ENCODE assay signal across 28 mouse cellular contexts in genomic region chrX:164200547-164200946, GRCm38 (mm10). TPM values are rescaled to one million over a fixed set of nuclear protein-coding genes. Genes with fewer than 3 reads are reported as not detected.
DNase-seq lines count a peak whose midpoint lies in the region; ATAC-seq and TF ChIP-seq lines count a peak whose summit lies in the region.
"Had no signal": no experiment of that assay in that cellular context is flagged by ENCODE, and none has a peak within 500 bp of the region (broad histone marks: within the 10 kb centered on the region; RNA-seq: fewer than 3 reads in every experiment).

No protein-coding gene starts in this region.

- no peak for ATAC-seq in lung, postnatal 0 days
- peak; percentile 97 for ATAC-seq in granulocyte monocyte progenitor cell, adult 5-6 weeks (replicated peaks; ENCODE audit: poor library complexity, severe bottlenecking)
- peak; percentile 93 for ATAC-seq in megakaryocyte progenitor cell, adult 5-6 weeks (replicated peaks; ENCODE audit: poor library complexity)
- ATAC-seq: CD4-positive, CD25-positive, alpha-beta regulatory T cell, adult 4 months; forebrain, embryonic 13.5 days; forebrain, embryonic 16.5 days; hindbrain, embryonic 16.5 days had no signal

- H3K4me3 ChIP-seq in lung, postnatal 0 days (ENCODE audit: low read depth, low read length), result no peak overlapping the region
- H3K4me3 ChIP-seq: forebrain, embryonic 10.5 days; forebrain, embryonic 13.5 days; gastrocnemius, adult 2 months; heart, embryonic 10.5 days; heart, embryonic 13.5 days; hindbrain, embryonic 10.5 days; hindbrain, embryonic 13.5 days had no signal

- no peak for TF ChIP-seq CTCF in lung, postnatal 0 days (IDR thresholded peaks at IDR 0.05)

- H3K27ac ChIP-seq in lung, postnatal 0 days (ENCODE audit: low read length), result no peak overlapping the region
- H3K27ac ChIP-seq: forebrain, embryonic 10.5 days; forebrain, embryonic 13.5 days; gastrocnemius, adult 2 months; heart, embryonic 10.5 days; heart, embryonic 13.5 days; hindbrain, embryonic 10.5 days; hindbrain, embryonic 13.5 days had no signal

- TF ChIP-seq EP300 in lung, postnatal 0 days (IDR thresholded peaks at IDR 0.05), result no peak

- H3K4me1 ChIP-seq in lung, postnatal 0 days (ENCODE audit: insufficient read depth, low read depth, low read length), result no peaks in the 10 kb centered on the region
- H3K4me1 ChIP-seq: forebrain, embryonic 10.5 days; forebrain, embryonic 13.5 days; heart, embryonic 10.5 days; heart, embryonic 13.5 days; hindbrain, embryonic 10.5 days; hindbrain, embryonic 13.5 days had no signal

- no peaks in the 10 kb centered on the region for H3K36me3 ChIP-seq in lung, postnatal 0 days (ENCODE audit: insufficient read depth, low read length)
- H3K36me3 ChIP-seq: forebrain, embryonic 10.5 days; heart, embryonic 10.5 days; heart, embryonic 13.5 days; hindbrain, embryonic 10.5 days; hindbrain, embryonic 13.5 days had no signal

- H3K9me3 ChIP-seq in lung, postnatal 0 days (ENCODE audit: low read length), result no peaks in the 10 kb centered on the region
- H3K9me3 ChIP-seq: forebrain, embryonic 10.5 days; forebrain, embryonic 13.5 days; heart, embryonic 10.5 days; heart, embryonic 13.5 days; hindbrain, embryonic 10.5 days; hindbrain, embryonic 13.5 days had no signal

- peak; percentile 9 for DNase-seq in lung, postnatal 0 days (ENCODE audit: low spot score)
- DNase-seq in lung, postnatal 14 days, result no peak
- peak; percentile 90 for DNase-seq in 416B (ENCODE audit: low read depth)
- DNase-seq in spleen, postnatal 14 days (ENCODE audit: low spot score in 2 of 2), result no peak
- DNase-seq in urinary bladder, adult 2 months (ENCODE audit: low spot score), result no peak
- DNase-seq: adrenal gland, adult 8-10 months; adrenal gland, postnatal 25 days; cerebellum, adult 11-12 months; cerebellum, adult 8-10 months; cerebellum, postnatal 10 days; cerebellum, postnatal 36 days; gastrocnemius, adult 2 months; gastrocnemius, postnatal 14 days; heart, adult 18-20 months; heart, postnatal 14 days had no signal

- WGBS in lung, postnatal 0 days, result 61% methylated on average over 5 of the region's 5 CpGs

- no peaks in the 10 kb centered on the region for H3K27me3 ChIP-seq in lung, postnatal 0 days (replicated peaks; ENCODE audit: insufficient read depth, low read length)
- H3K27me3 ChIP-seq: forebrain, embryonic 13.5 days; heart, embryonic 13.5 days had no signal

- H3K9ac ChIP-seq in lung, postnatal 0 days (replicated peaks; ENCODE audit: low read depth), result no peak overlapping the region
- H3K9ac ChIP-seq: forebrain, embryonic 13.5 days; heart, embryonic 13.5 days; hindbrain, embryonic 13.5 days had no signal

- no peak overlapping the region for H3K4me2 ChIP-seq in lung, postnatal 0 days (replicated peaks; ENCODE audit: low read depth, low read length)
- H3K4me2 ChIP-seq: forebrain, embryonic 13.5 days; heart, embryonic 13.5 days; hindbrain, embryonic 13.5 days had no signal

RNA-seq across cellular contexts. Expression of gene Bmx, which starts 57.4 kb away (rescaled TPM):
- polyA plus RNA-seq in lung, postnatal 0 days (2015; fragmentation: Nextera tagmentation; extraction: Ambion mirVana), result 2.5 and 2.7 TPM in 2 replicates
- total RNA-seq in granulocyte monocyte progenitor cell, adult 5-6 weeks (2014; fragmentation: Nextera tagmentation), result 4.7 and 5.5 TPM in 2 replicates
- 5.0 and 10.1 TPM in 2 replicates for total RNA-seq in granulocyte monocyte progenitor cell, adult 5-6 weeks (2017)
- 4.1 and 5.0 TPM in 2 replicates for total RNA-seq in megakaryocyte progenitor cell, adult 5-6 weeks (2015)
- 4.4 and 9.0 TPM in 2 replicates for total RNA-seq in megakaryocyte progenitor cell, adult 5-6 weeks (2017)
- 2.9 and 3.0 TPM in 2 replicates for polyA plus RNA-seq in urinary bladder, adult 2 months (2012; rRNA removed)
- total RNA-seq: MEL had no signal
- polyA plus RNA-seq: C2C12; CD4-positive, CD25-positive, alpha-beta regulatory T cell, adult 4 months had no signal

Comparison
In these comparisons a context has a peak if more than half of its experiments do, and no peak if none do; other contexts are left out.
1. DNase-seq: peak in lung, postnatal 0 days (single experiment) and 416B (single experiment); none in lung, postnatal 14 days (single experiment), spleen, postnatal 14 days (0 of 2) and urinary bladder, adult 2 months (single experiment).